Mouse (Mus musculus): ENCODE results near the gene Slc44a3.

DNA sequence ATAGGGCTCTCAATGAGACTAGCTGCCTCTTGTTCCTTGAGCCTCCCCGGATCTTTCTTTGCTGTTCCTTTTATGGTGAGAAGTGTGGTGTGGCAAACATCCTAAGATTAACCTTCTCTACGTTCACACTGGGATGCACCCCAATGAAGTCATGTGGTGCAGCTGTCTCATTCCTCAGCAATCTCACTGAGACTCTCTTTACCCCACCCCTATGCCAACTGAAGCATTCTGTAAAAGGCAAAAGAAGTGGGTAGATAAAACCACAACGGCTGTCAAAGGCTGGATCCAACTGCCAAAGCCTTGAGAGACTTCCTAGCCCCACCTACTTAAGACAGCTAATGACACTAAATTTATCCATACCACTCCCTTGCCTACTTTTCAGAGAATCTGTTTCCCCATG lies 57.5 kb downstream of the Slc44a3 start:
- TF ChIP-seq MYOG (IDR thresholded peaks at IDR 0.05; ENCODE audit: control insufficient read depth, extremely low read depth, insufficient read length) (no peak), CTCF (IDR thresholded peaks at IDR 0.05; ENCODE audit: control insufficient read depth, insufficient read depth, insufficient read length) (no peak), MAX (IDR thresholded peaks at IDR 0.05) (peak; percentile 77), USF1 (IDR thresholded peaks at IDR 0.05; ENCODE audit: low read depth) (peak; percentile 93), MYOD1 (IDR thresholded peaks at IDR 0.05; ENCODE audit: control insufficient read depth, insufficient read length, low read depth) (peak; percentile 76), FOSL1 (IDR thresholded peaks at IDR 0.05; ENCODE audit: insufficient read depth, low read length, poor library complexity, severe bottlenecking) (no peak)
